Mouse (Mus musculus) testis, postnatal 10 days (tissue): Measurements from ENCODE around the gene Mt2.

Source experiments
- DNase-seq: peaks from one replicate; pipeline ENCODE4 v3.0.0; 2021; ENCODE audit warnings: low spot score

Gene Mt2

DNA sequence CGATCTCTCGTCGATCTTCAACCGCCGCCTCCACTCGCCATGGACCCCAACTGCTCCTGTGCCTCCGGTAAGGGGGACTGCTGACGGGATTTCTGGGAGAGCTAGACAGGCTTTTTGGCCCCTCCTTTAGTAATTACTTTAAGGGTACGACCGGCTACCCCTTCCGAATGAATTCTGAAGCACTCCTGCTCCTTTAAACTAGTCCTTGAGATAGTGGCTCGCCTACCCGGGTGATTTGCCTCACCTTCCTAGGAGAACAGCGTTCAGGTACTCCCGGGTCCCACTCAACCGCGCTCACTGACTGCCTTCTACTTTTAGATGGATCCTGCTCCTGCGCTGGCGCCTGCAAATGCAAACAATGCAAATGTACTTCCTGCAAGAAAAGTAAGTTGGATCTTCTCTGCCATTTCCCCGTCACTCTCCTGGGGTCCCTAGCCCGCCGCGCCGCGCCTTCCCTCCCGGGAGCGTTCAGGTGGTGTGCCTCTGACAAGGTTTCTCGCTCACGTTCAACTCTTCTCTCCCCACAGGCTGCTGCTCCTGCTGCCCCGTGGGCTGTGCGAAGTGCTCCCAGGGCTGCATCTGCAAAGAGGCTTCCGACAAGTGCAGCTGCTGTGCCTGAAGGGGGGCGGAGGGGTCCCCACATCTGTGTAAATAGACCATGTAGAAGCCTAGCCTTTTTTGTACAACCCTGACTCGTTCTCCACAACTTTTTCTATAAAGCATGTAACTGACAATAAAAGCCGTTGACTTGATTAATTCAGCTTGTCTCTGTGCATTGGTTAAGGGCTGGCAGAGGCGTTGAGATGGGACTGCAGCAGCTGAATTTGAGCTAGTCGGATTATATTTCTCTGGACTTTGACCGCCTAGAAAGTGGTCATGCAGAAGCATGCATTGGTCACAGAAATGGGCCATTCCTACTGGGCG, 607 bp downstream of the Mt2 start:
- DNase-seq: peak; percentile 56

- no peak for DNase-seq
Observed at GRCm38 (mm10) chr8:94173848-94174403, 1.5 kb downstream of the Mt2 start.

DNA sequence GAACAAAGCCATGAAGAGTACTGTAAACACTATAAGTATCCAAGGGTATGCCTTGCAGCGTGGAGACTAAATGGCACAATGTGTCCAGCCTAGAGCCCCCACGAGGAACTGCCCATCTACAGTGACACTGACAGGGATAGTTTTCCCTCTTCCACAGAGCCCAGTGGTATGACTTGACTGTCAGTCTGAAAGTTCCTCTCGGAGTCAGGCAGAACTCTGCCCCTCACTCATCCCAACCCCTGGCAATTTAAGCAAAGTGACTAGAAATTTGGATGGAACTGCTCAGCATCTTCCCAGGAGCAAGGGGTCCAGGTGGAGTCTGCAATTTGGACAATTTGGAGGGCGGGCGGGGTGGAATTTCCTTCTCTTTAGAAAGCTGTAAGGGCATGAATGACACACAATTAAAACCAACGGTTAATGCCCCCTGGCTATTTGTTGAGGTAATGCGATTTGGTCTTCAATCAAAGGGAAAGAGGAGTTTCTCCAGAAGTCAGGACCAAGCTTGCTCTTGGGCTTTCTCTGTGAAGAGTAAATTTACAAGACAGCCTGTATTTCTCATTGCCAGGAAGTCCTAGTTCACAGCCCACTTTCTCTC, 2.3 kb downstream of the Mt2 start:
- no peak for DNase-seq

DNA sequence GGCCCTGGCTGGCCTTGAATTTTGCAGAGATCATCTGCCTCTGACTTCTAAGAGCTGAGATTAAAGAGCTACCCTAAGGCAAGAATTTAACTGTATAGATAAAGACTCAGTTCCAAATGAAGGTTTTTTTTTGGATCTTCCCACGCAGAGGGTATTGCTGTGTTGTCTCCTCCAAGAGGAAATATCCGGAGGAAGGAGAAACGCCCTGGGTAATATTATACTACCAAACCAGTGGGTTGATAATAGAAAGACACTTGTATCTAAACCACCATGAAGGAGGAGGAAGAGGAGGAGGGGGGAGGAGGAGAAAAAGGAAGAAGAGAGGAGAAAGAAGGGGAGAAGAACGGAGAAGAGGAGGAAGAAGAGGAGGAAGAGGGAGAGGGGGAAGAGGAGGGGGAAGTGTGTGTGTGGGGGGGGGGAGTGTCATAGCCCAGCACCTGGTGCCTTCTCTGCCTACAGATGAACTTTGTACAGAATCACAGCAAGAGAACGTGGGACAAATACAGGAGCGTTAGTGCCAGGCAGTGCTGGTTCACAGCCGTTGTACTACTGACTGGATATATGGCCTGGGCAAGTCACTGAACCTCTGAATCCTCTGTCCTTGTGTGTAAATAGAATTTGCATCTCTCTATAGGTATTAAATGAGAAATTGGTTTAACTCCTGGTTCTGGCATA, 5.4 kb downstream of the Mt2 start:
- no peak for DNase-seq

- DNase-seq: peak; percentile 92
Observed at GRCm38 (mm10) chr8:94178857-94179712, 6.6 kb downstream of the Mt2 start, which contains the start of gene Mt1. Gene Mt1 (plus strand): TSS chr8:94179082.

DNA sequence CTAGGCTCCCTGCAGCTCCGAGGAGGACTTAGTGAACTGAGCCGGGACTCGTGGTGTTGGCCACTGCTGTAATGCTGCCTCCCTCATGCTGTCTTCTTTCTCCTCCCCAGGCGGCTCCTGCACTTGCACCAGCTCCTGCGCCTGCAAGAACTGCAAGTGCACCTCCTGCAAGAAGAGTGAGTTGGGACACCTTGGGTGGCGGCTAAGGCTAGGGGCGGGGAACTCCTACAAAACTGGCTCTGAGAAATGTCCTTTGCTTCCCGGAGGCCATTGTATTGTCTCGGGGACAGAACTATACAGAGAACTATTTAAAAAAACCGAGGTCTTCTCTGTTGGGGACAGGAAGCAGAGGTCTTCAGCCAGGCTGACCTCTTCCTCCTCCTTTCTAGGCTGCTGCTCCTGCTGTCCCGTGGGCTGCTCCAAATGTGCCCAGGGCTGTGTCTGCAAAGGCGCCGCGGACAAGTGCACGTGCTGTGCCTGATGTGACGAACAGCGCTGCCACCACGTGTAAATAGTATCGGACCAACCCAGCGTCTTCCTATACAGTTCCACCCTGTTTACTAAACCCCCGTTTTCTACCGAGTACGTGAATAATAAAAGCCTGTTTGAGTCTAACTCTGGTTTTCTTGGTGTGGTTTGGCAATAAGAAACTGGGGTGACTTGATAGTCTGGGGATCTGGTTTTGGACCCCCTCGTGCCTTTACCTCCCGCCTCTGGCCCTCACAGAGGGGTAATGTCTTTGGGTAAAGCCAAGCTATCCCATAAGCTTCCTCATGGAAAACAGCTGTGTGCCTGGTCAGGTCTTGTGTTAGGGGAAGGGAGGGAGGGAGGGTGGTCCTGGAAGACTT, 7.5 kb downstream of the Mt2 start:
- no peak for DNase-seq

GRCm38 (mm10) chr8:94180561-94180908, 8.1 kb downstream of the Mt2 start:
- DNase-seq: no peak

DNA sequence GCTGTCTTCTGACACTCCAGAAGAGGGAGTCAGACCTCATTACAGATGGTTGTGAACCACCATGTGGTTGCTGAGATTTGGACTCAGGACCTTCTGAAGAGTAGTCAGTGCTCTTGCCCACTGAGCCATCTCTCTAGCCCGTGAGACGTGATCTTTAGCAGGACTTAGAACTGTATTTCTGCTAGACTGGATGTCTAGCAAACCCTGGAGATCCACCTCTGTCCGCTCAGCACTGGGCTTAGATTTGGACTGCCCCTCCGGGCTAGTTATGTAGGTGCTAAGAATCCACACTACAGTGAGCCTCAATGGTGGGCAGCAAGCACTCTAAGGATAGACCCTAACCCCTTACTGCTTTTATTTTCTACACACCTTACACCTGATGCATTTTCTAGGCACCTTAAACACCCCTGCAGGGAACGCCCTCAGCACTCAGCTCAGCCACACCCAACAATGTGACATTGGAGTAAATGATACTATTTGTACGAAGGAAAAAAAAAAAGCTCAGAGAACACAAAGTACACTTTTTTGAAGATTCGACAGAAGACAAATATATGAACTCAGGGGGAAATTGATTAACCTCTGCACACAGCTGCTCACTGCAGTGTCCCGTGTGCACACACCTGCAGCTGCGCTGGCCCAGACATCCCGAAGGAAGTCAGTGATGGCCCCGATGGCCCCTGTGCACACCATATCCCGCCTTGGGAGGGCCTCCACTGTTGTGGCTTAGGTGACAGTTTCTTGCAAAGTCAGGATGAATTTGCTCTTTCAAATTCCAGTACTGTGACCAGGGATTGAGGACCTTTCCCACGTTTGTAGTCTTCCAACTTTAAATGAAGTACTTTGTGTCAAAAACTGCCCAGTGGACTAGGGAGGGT, 9.8 kb downstream of the Mt2 start:
- no peak for DNase-seq

DNA sequence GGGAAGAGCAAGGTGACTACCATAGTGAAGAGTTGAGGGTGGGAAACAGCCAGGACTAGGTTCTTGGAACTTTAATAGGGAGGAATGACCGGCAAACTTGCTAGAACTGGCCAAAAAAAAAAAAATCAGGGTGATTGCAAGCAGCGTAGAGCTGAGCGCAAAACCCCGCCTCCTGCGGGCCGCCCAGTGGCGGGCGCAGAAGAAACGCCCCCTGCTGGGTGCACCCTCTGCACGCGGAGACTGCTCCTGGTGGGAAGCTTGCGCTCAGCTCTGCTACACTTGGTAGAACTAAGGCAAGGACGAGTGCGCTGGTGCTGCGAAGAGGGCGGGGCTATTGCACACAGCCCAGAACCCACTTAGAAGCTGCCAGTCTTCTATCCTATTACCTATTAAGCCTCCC, 10.7 kb downstream of the Mt2 start:
- DNase-seq: peak; percentile 85

GRCm38 (mm10) chr8:94184357-94184843, 11.9 kb downstream of the Mt2 start:
- no peak for DNase-seq

DNA sequence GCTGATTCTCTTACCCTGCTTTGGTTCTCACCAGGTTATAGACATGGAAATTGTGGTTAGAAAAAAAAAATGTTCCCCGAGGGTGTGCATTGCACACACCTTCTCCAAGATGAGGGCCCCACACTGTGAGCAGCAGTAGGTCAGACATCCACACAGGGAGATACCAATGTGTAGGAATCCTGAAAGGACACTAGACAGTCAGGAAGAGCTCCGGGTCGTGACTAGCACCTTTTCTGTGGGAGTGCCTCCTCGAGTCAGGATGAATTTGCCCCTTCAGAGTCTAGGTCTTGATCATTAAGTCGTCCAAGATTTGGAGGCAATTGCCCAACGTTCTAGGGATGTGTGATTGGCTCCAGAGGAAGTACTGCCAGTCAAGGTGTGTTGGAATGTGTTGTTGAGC, 13.3 kb downstream of the Mt2 start:
- DNase-seq: no peak

DNA sequence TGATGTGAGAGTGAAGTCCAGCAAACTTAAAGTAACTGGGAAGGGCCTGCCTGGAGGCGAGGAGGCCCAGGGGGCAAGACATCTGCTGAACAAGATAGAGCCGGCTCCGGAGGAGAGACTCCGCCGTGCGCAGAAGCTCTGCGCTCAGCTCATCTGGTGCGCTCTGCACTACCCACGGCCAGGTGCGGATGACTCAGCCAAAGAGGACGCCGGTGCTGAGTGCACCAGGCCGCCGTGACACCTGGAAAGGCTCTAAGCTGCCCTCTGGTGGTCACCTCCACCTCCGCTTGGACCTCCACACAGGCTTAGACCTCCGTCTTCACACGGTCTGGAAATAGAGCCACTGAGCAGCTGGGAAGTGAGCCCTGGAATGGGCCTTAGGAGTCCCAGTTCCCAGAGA, 14.1 kb downstream of the Mt2 start:
- DNase-seq: peak; percentile 85

- no peak for DNase-seq
Observed at GRCm38 (mm10) chr8:94187290-94188002, 15.0 kb downstream of the Mt2 start.

DNA sequence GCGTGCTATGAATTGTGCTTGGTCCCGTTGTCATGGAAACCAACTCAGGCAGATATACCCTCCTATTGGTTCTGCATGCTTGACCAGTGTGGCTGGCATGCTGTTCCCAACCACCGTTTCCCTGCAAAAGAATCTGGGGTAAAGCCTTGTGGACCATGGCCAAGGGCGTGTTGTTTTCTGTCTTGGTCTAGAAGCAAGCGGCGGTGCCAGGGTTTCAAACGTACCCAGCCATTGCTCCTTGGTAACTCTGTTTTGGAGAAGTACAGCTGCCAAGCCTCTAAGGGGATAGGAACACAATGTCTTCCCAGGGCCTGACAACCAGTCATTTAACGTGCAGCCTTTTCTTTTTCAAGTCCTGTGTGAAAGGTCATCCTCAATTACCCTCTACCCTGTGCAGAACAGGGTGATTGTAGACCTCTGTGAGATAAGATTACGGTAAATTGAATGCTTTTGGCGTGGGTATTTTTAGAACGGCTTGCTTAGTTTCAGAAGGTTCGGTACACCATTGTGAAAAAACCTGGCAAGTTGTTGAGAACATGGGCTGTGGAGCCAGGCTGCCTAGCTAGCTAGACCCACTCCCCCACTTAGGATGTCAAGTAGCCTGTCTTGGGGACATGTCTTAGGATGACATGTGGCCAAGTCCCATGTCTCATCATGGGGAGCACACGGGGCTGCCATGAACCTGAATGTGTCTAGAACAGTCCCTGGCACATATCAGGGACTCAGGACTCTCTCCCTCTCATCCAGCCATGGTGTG, 17.0 kb downstream of the Mt2 start:
- no peak for DNase-seq

- peak; percentile 77 for DNase-seq
Observed at GRCm38 (mm10) chr8:94191101-94191691, 18.7 kb downstream of the Mt2 start.

DNA sequence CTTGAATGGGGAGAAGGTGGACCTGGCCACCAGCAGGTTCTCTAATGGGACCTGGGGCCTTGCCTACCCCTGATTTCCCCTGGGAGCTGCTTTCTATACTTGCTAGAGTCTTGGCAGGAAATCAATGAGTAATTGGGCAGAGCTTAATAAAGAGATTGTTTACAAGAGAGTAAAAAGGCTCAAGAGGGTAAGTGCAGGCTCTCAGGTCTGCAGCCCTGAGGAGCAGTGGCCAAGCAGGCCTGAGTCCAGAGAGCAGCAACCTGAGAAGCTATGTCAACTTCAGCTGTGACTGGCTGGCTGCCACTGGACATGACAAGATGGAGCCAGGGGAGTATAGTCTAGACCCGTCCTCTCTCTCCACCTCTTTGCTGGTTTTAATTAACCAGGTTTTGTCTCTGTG, 20.5 kb downstream of the Mt2 start:
- DNase-seq: no peak

- DNase-seq: no peak
Observed at GRCm38 (mm10) chr8:94194591-94195223, 22.2 kb downstream of the Mt2 start.
